Mouse (Mus musculus) adrenal gland, adult (tissue): ENCODE results near the gene Adap1.

Source experiments
- DNase-seq, 2 experiments: peaks; one replicate each; pipeline ENCODE4 v3.0.0; 2022 to 2023; ENCODE audit warnings: low spot score in 1 of 2; ENCODE audit not compliant: inconsistent age in 2 of 2

Gene Adap1

DNA sequence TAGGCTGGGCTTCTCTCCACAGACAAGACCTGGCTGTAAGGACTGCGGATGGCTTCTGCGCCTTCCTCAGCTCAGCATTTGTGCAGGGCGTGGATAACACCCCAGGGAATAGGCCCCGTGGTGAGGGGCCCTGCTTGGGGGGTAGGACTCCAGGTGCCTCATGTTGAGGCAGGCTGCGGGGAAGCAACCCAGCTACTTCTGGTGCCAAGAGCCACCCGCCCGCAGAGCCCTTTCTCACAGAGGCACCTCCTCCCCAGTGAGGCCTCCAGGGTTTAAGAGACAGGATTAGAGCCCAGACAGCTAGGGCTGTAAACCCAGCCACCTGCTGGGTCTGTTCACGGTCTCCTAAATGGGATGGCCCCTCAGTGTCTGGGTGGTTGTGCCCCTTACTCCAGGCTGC, 26.2 kb upstream of the Adap1 start:
- DNase-seq, result no peak

DNA sequence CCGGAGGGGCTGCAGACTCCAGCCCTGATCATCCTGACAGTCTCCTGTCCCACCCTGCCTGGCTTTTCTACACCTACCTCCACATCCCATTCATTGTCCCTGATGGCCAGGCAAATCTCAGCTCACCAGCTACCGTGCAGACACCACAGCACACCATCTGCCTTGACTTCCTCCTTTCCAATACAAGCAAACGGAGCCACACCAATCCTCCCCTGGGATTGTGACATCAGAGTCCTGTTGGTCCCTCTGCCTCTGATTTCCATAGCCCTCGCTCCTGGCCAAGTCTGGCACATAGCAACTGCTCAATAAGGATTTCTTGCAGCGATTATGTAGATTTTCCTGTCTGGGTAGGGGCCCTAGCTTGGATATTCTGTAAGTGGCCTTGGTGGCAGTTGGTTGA, 25.7 kb upstream of the Adap1 start, which contains the start of gene Cox19:
TSS of gene Cox19 (minus strand) at position 285 of the 400 bp plus-strand sequence.
- no peak for DNase-seq

DNA sequence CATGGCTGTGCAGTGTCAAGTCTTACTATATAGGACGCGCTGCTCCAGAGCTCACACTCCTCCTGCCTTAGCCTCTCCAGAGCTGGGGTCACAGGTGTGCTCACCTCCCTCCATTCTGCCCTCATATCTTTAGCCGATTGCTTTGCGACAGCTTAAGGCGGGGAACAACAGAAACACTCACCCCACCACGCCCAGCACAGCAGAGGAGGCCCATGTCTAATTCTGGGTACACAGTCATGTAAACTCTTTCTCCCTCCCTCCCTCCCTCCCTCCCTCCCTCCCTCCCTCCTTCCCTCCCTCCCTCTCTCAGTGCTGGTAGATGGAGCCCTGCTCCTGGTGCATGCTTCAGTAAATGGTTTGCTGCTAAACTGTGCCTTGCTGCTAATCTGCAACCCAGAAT, 24.3 kb upstream of the Adap1 start:
- DNase-seq, result no peak

DNA sequence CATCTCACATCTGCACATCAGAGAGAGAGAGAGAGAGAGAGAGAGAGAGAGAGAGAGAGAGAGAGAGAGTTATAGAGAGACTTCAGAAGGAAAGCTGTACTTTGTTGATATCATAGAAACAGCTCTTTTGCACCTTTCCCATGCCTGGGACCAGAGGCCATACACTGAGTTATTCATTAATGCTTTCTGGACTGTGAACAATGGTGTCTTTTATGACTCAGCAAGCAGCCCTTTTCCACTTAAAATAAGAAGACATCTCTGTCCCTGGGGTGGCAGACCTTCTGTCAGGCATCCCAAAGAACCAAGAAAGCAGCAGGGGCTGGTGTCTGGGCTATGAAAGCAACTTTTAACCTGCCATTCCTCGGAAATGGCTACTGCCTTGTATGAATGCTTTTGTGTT, 21.8 kb upstream of the Adap1 start:
- DNase-seq, result no peak

DNA sequence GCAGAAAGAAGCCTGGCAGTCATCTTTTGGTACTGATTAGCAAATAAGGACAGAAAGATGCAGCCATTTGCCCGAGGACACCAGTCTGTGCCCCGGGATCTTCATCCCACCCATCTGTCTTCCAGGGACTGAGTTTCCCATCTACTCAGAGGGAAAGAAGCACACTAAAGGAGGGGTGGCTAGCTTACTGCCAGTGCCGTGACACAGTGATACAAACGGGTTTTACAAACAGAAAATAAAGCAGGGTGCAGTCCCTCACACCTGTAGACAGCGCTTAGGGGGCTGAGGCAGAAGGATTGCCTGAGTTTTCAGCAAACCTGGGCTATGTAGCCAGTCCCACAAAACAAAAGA, 19.9 kb upstream of the Adap1 start:
- DNase-seq, result no peak

DNA sequence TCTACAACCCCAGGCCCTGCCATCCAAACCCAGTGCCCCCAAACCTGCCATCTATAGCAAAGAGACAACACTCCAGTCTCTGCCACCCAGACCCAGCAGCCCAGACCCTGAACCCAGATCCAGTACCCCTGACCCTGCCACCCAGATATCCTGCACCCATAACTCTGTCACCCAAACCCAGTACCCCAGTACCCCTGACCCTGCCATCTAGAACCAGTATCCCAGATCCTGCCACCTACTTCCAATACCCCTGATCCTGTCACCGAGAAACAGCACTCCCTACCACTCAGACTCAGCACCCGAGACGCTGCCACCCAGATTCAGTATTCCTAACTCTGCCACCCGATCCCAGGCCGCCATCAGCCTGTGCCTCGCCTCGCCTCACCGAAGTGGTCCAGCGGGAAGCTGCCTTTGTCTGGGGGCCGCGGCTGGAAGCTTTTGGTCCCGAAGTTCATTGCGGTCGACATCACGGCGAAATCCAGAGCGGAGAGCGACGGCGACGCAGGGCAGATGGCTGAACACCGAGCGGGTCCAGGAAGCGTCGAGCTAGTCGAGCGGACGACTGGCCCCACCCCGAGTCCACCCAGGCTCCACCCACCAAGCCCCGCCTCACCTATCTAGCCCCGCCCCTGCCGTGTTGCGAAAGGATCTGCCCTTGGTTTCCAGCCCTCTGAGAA, 19.4 kb upstream of the Adap1 start:
- DNase-seq, result peak; percentile 97 to 99

DNA sequence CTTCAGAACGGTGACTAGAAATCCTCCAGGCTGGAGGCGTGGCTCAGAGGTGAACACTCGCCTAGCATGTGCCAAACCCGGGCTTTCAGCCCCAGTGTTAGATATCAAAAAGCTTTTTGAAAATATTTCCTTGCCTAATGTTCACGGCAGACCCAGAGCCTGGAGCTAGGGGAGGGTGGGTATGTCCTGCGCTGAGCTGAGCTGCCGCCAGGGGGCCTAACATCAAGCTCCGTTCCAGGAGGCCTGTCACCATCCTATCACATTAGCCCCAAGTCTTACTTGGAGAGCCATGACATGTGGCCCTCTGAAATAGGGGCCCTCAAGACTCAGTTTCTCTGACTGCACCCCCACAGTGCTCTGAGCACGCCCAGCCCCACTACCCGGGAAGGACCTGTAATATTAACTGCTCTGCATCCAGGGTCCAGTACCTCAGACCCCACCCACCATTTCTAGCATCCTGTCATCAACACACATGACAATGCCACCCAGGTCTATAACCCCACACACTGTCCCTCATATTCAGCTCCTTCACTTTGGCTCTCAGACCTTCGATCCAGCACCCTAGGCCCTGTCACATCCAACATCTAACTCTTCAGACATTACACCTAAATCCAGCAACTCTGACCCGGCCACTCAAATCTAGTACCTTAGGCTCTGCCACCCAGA, 18.7 kb upstream of the Adap1 start:
- DNase-seq, result peak; percentile 77 to 92

DNA sequence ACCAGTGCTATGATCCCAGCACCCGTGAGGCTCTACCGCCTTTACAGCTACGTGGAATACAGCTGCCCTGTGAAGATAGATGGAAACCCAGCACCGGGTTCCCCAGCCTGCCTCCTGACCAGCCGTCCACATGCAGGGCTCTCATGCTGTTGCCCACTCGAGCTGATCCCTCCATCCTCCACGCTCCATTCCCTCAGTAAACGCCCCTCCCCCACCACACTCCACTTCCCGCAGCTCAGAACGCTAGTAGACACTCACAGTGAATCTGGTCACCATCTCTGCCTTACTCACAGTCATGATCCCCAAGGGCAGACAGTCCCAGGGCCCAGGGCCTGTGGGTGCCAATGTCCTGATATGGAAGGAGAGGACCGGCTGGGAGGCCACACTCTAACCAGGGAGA, 13.5 kb upstream of the Adap1 start:
- DNase-seq, result no peak

DNA sequence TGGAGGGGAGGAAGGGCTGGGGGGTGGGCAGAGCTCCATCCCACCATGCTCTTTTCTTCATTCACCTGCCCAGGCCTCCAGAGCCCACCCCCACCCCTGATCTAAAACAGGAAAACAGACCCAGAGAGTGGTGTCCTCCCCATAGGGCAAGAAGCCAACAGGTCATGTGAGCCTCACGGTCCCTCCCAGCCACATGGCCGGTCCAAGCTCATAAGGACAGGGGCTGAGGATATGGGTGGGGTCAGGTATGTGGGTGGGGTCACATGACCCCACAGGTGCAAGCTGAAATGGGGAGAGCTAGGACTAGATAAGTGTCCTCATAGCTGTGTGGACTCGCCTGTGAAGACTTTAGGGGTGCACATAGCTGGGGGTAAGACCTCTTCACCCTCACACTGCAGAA, 13.0 kb upstream of the Adap1 start:
- no peak for DNase-seq

DNA sequence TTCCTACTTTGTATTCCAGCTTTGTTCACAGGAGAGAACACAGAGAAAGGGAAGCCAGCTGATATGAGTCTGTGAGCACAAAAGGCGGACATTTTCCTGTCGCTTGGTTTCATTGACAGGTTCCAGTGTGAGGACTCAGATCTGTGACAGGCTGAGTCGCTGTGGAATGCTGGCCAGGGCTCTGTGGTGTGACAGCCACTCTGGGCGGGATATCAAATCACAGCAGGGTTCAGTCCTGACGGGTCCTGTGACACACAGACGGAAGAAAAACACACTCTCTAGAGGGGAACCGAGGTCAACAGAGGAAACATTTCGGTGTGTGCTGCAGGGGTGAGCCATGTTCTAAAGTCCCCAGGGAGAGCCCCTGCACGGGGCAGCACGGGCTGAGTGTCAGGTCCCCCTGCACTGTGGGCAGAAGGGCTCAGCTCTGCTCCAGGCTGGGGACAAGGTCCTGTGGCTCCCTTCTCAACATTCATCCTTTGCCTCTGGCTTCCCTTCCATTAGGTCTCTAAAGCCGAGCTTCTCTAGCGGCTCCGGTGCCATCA, 12.5 kb upstream of the Adap1 start:
- peak in 1 of 2 experiments; percentile 30 for DNase-seq

DNA sequence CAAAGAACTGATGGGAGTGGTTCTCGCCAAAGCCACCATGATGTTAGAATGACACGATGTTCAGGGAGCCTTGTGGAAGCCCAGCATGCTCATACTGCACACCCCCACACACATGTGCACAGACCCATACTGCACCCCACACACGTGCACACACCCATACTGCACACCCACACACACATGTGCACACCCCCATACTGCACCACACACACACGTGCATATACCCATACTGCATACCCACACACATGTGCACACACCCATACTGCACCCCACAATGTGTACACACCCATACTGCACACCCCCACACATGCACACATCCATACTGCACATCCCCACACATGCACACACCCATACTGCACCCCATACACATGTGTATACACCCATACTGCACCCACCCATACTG, 10.2 kb upstream of the Adap1 start:
- DNase-seq, result no peak

DNA sequence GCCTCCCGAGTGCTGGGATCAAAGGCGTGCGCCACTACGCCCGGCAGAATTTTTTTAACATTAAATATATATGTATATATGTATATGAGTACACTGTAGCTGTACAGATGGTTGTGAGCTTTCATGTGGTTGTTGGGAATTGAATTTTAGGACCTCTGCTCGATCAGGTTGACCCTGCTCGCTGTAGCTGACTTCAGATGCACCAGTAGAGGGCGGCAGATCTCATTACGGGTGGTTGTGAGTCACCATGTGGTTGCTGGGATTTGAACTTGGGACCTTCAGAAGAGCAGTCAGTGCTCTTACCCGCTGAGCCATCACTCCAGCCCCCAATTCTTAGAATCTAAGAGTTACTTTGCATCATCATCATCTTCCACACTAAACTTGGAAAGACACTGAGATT, 9.0 kb upstream of the Adap1 start:
- peak in 1 of 2 experiments; percentile 26 for DNase-seq

DNA sequence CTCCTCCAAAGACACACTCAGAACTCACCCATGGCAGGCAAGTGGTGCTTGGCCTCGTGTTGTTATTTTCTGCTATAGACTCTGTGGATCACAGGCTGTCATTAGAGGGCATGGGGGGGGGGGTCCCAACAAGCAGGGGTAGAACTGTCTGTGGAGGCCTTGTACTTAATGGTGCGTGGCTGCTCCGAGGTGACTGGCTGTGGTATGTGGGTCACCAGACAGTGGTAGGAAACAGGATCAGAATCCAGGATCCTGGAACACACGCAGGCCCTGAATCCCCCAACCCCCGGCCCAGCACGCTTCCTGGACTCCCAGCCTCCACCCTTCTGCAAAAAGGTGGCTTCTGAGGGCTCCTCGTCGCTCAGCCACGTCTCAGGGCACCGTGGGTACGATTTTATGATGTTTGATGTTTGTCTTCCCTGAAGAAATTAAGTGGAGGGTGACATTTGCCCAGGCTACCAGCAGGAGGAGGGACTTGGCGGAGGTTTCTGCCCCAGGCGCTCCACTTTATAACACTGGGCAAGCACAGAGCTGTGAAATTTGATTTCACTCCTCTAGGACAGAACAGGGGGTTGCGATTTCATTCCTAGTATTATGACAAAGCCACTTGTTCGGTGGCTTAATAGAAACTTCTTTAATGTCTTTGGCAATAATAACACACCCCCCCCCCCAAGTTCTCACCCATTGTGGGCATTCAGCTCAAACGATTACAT, 8.0 kb upstream of the Adap1 start:
- DNase-seq, result peak in 1 of 2 experiments; percentile 58

DNA sequence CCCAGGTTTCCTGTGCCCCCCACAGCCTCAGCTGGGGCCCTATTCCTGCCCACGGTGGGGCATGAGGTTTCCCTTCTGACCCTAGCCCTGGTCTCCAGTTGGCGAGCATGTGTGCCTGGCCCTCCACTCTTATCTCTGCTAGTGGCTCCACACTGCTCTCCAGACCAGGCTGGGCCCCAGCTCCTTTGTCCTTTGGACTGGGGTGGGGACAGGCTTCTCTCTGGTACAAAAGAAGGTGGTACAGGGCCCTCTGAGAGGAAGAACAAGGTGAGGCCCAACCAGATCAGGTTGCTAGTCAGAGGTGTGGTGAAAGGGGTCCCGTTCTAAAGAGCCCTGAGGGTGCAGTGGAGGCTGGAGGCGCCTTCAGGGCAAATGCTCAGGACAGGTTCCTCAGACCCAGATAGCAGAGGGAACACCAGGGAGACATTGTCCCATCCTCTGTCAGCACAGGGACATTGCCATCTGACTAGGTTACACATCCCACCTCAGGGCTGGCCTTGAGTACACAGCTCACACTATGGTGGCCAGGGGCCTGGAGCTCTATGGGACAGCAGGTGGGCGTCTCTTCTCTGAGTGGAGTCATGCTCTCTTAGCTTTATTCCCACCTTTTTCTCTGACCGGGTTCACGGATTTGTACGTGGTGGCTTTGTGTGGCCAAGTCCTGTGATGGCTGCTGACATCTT, 7.3 kb upstream of the Adap1 start:
- DNase-seq, result peak in 1 of 2 experiments; percentile 21

DNA sequence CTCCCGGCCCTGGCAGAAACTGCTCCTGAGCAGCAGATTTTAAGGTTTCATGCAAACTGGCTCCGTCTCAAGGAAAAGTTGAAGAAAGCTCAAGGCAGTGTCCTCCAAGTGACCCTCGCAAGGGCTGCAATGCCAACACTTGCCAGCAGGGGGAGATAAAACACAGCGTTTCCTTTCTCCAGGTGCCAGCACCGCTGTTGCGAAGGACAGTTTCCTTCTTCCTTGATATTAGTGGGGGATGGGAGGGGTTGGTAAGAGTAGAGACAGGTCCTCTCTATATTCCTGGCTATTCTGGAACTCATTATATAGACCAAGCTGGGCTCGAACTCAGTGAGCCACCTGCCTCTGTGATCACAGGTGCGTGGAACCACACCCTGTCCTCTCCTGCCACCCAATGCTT, 6.3 kb upstream of the Adap1 start:
- DNase-seq, result peak; percentile 75 to 93

DNA sequence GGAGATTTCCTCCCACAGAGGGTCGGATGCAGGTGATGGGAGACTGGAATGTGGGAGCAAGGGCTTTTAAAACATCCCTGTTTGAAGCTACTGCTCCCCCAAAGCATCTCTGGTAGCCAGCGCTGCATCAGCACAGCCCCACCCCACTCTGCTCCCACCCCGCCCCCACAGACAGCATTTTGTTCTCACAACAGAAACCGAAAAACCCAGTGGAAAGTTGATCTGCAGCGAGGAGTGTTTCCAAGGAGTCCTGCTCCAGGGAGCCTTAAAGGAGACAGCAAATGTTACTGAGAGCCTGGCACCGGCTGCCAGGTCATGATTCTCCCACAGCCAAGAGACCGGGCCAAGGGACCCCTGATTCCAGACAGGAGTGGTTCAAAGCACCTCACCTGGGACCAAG, 5.3 kb upstream of the Adap1 start:
- no peak for DNase-seq

DNA sequence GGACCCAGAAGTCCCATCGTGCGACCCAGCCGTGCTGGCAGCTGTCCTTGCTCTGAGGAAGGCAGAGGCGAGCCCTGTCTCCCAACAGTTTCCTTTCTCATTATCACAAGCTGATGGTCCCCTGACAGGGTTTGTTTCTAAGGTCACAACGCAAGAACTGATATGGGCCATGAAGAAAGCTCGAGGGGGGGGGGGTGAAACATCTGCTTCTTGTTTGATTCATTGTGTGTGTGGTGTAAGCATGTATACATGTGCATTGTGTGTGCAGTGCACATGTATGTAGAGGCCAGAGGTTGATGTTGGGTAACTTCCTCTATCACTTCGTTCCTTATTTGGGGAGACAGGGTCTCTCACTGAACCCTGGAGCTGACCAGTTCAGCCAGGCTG, 2.2 kb upstream of the Adap1 start:
- DNase-seq, result no peak

DNA sequence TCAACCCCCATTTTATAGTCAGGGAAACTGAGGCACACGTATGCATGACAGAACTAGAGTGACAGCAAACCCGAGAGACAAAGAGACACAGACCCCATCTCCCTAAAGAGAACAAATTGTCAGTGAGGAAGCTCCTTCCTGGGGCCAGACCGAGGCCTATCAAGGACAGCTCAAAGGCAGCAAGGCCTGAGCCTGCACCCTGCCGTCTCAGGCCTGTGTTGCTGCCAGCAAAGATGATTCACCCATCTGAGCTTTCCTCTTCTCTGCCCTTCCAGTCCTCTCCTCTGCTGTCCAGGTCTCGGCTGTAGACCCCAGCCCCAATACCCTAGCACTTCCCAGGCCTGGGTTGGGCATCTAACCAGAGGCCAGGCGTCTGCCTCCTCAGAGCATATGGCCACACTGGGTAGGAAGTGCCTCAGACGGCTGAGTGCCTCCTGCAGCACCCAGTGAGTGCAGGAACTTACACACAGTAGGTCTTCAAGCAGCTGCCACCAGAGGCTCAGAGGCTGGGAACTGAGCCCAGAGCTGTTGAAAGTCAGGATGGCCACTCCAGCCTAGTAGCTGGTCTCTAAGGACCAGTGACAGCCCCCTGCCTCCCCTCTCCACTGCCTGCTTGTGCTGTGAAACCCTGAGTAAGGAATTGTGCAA, 1.7 kb upstream of the Adap1 start:
- peak; percentile 46 to 65 for DNase-seq

DNA sequence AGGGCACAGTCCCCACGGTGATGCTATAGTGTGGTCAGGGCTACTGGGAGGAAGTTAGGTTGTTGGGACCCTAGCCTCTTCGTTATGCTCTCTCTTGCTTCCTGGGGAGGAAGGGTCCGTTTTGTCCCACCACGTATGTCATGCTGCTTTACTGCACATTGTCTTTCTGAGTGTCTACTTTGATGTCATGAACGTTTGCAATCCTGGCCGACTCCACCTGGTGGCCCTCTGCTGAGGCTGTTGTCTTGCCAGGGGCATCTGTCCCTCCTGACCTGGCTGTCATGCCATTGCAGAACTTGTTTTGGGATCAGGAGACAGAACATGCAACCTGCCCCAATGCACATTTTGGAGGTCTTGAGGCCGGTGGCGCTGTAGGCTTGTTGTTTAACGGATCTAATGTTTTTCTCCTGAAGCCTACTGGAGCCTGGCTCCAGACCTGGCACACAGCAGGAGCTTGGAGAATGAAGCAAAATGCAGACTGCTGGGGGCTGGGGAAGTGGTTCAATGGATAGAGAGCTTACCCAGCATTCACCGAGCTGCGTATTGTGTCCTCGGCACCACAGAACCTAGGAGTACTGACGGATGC, 782 bp upstream of the Adap1 start:
- DNase-seq, result no peak

DNA sequence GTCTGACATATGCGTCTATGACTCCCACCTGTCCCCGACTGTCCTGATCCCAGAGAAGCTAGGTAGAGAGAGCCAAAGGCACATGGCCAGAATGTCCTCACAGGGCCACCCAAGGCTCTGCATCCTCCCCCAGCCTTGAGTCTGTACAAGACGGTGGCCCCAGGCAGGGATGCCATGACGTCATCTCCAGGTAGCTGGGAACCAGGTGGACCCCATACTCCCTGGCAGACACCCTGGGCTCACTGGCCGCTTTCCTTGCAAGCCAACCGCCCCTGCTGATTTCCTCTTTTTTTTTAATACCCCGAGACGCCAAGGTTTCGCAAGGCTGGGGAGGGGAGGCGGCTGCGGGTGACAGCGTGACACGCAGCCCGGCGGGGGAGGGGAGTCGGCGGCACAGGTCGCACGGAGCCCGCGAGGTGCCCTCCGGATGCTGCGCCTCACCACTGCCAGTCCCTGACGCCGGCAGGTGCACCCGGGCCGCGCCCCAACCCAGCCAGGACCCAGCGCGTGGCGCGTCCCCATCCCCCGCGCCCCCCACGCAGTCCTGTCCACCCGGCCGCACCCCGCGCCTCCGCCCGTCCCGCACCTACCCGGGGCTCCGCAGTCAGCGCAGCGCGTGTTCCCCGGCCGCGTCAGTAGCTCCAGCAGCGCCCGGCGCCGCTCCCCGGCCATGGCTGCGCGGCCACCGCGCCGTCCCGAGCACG, 579 bp downstream of the Adap1 start:
- peak in 1 of 2 experiments; percentile 78 for DNase-seq
